In the genomic region with DNA sequence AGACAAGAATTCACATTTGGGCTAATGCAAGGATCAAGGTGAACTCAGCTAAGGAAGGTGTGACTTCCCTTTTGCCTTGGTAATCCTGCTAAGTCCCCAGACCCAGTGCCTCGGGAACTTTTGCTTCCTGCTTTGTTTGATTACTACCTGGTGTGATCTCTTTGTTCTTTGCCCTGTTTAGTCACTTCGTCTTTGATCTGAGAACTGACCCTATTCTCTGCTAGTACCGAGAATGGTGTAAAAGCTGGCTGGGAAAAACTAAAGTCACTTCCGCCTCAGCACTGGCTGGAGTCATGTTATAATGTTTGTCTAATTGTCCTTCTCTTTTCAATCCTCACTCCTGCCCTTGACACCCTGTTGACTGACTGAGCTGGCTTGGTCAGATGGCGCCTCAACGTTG, we compare ENCODE assay signal across 21 mouse cellular contexts.
DNase-seq lines count a peak whose midpoint lies in the region; ATAC-seq and TF ChIP-seq lines count a peak whose summit lies in the region.
"Had no signal": no experiment of that assay in that cellular context is flagged by ENCODE, and none has a peak within 500 bp of the region (broad histone marks: within the 10 kb centered on the region; RNA-seq: fewer than 3 reads in every experiment).

No protein-coding gene starts in this region.

- TF ChIP-seq CTCF in liver, adult 2 months (IDR thresholded peaks at IDR 0.05; ENCODE audit: low read depth, low read length), result no peak

- H3K4me2 ChIP-seq in liver, embryonic 12.5 days, result no peak overlapping the region
- H3K4me2 ChIP-seq: embryonic facial prominence, embryonic 12.5 days; forebrain, embryonic 13.5 days; forebrain, embryonic 15.5 days had no signal

- no peaks in the 10 kb centered on the region for H3K9me3 ChIP-seq in liver, embryonic 12.5 days (replicated peaks)
- H3K9me3 ChIP-seq: embryonic facial prominence, embryonic 10.5 days; embryonic facial prominence, embryonic 12.5 days; forebrain, embryonic 13.5 days; forebrain, embryonic 15.5 days; G1E had no signal

- no peaks in the 10 kb centered on the region for H3K79me2 ChIP-seq in liver, adult 2 months (ENCODE audit: control insufficient read depth, insufficient read depth, low read length)

- peak; percentile 12 for DNase-seq in liver, adult 2 months (ENCODE audit: extremely low read depth, low read depth, low spot score)
- peak; percentile 37 for DNase-seq in R1 (ENCODE audit: low read depth, low spot score)
- no peak for DNase-seq in retina, embryonic 14.5 days (ENCODE audit: low spot score)
- DNase-seq: adrenal gland, adult 8-10 months; adrenal gland, postnatal 14 days; adrenal gland, postnatal 36 days; cerebellum, adult 11-12 months; cerebellum, adult 2 months; cerebellum, adult 9-10 months; cerebellum, postnatal 10 days; cerebellum, postnatal 25 days; forebrain, postnatal 0 days had no signal

- no peak for TF ChIP-seq POLR2A in liver, adult 2 months (IDR thresholded peaks at IDR 0.05; ENCODE audit: extremely low read depth, insufficient read depth, low read length)

- no peaks in the 10 kb centered on the region for H3K27me3 ChIP-seq in liver, adult 2 months (ENCODE audit: control insufficient read depth, insufficient read depth, low read length)
- H3K27me3 ChIP-seq in liver, embryonic 12.5 days (replicated peaks), result no peaks in the 10 kb centered on the region
- H3K27me3 ChIP-seq: embryonic facial prominence, embryonic 12.5 days; forebrain, embryonic 13.5 days; forebrain, embryonic 15.5 days; Patski had no signal

- no peak overlapping the region for H3K27ac ChIP-seq in liver, adult 2 months (replicated peaks; ENCODE audit: insufficient read depth, low read depth, low read length)
- H3K27ac ChIP-seq in liver, embryonic 12.5 days, result no peak overlapping the region
- H3K27ac ChIP-seq: embryonic facial prominence, embryonic 10.5 days; embryonic facial prominence, embryonic 12.5 days; forebrain, embryonic 13.5 days; forebrain, embryonic 15.5 days had no signal

- ATAC-seq in liver, embryonic 12.5 days, result no peak
- no peak for ATAC-seq in frontal cortex, adult (ENCODE audit: low TSS enrichment)
- ATAC-seq: activated CD4-positive, CD25-positive, alpha-beta regulatory T cell, adult 4 months; forebrain, embryonic 13.5 days; forebrain, embryonic 15.5 days; forebrain, postnatal 0 days; Patski had no signal

- no peaks in the 10 kb centered on the region for H3K36me3 ChIP-seq in liver, adult 2 months (ENCODE audit: control insufficient read depth, insufficient read depth, low read length)
- no peaks in the 10 kb centered on the region for H3K36me3 ChIP-seq in liver, embryonic 12.5 days
- H3K36me3 ChIP-seq: embryonic facial prominence, embryonic 10.5 days; embryonic facial prominence, embryonic 12.5 days; forebrain, embryonic 15.5 days; G1E had no signal

- 43% methylated on average over 6 of the region's 6 CpGs for WGBS in liver, adult 2 months
- WGBS in liver, embryonic 12.5 days (ENCODE audit: insufficient replicate concordance), result 53% methylated on average over 6 of the region's 6 CpGs

- H3K4me3 ChIP-seq in liver, adult 2 months (ENCODE audit: insufficient read depth, low read depth, low read length), result no peak overlapping the region
- H3K4me3 ChIP-seq in liver, embryonic 12.5 days, result no peak overlapping the region
- H3K4me3 ChIP-seq: embryonic facial prominence, embryonic 10.5 days; embryonic facial prominence, embryonic 12.5 days; forebrain, embryonic 13.5 days; forebrain, embryonic 15.5 days had no signal

- no peak overlapping the region for H3K9ac ChIP-seq in liver, adult 2 months (ENCODE audit: low read depth, low read length)
- no peak overlapping the region for H3K9ac ChIP-seq in liver, embryonic 12.5 days
- H3K9ac ChIP-seq: embryonic facial prominence, embryonic 12.5 days; forebrain, embryonic 13.5 days; forebrain, embryonic 15.5 days; forebrain, postnatal 0 days had no signal

- H3K4me1 ChIP-seq in liver, adult 2 months (ENCODE audit: control insufficient read depth, insufficient read depth, low read length), result no peaks in the 10 kb centered on the region
- no peaks in the 10 kb centered on the region for H3K4me1 ChIP-seq in liver, embryonic 12.5 days
- H3K4me1 ChIP-seq: embryonic facial prominence, embryonic 10.5 days; embryonic facial prominence, embryonic 12.5 days; forebrain, embryonic 13.5 days; forebrain, embryonic 15.5 days had no signal
